Mouse (Mus musculus): ENCODE measurements around the gene Hhipl2.
"Not testable (repeated sequence)": the region's sequence is repeated elsewhere in the genome, so short reads cannot be mapped to it uniquely, and the experiment has no call there.

Gene Hhipl2

DNA sequence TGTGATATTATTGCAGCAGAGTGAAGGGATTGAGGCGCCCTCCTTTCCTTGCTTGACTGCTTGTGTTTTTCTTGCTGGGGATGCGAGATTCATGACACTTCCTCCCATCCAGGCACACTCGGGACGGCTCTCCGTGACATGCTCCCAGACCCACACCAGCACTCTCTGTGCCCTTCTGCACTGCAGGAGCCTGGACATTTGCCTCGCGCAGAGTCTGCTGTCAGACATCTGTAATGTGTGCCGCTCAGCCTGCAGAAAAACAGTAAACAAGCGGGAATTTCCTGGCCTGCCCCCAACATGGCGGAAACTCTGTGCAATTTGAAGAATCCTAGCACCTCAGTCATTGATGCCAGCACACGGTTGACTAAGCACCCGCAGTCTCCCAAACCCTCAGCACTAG, at the start of gene Hhipl2:
Gene Hhipl2 (plus strand): TSS at position 343 of the 400 bp plus-strand sequence.
- DNase-seq (ENCODE audit: low spot score in 2 of 2): no peak

GRCm38 (mm10) chr1:183368601-183369400, 49.2 kb upstream of the Hhipl2 start:
- DNase-seq (ENCODE audit: low spot score in 2 of 2): peak in 1 of 2 experiments; percentile 22

DNA sequence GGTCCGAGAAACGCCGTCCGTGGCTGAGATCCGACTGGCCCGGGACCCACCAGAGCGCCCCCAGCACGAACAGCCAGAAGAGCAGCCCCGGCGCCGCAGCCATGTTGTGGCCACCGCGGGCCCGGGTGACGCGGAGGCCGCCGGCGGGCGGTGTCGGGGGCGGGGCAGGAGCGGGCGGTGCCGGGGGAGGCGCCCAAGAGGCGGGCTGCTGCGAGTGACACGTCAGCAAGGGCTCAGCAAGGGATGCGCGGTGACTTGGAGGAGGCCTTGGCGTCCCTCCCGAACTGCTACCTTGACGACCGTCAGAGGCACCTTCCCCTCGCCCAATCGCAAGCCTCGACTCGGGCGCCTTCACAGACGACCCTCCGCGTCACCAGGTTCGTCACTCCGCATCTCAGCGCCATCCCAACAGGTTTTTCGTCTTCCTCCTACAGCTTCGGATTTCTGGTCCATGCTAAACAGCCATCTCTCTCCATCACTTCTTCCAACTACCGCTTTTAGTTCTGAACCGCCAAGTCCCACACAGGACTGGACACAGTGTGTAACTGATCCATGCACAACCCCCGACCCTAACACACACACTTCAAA, 48.5 kb upstream of the Hhipl2 start, which contains the start of gene Mia3:
Gene Mia3 (minus strand): TSS at position 127 of the 588 bp plus-strand sequence.
- peak; percentile 93 to 96 for DNase-seq (ENCODE audit: low spot score in 2 of 2)

- no peak for DNase-seq (ENCODE audit: low spot score in 2 of 2)
Measured at GRCm38 (mm10) chr1:183374728-183375127, 43.3 kb upstream of the Hhipl2 start.

GRCm38 (mm10) chr1:183377045-183377444, 41.0 kb upstream of the Hhipl2 start:
- no peak for DNase-seq (ENCODE audit: low spot score in 2 of 2)

- no peak for DNase-seq (ENCODE audit: low spot score in 2 of 2)
Measured at GRCm38 (mm10) chr1:183378321-183378941, 39.6 kb upstream of the Hhipl2 start.

- not testable (repeated sequence) for DNase-seq (ENCODE audit: low spot score in 2 of 2)
Measured at GRCm38 (mm10) chr1:183379376-183379775, 38.6 kb upstream of the Hhipl2 start.

DNA sequence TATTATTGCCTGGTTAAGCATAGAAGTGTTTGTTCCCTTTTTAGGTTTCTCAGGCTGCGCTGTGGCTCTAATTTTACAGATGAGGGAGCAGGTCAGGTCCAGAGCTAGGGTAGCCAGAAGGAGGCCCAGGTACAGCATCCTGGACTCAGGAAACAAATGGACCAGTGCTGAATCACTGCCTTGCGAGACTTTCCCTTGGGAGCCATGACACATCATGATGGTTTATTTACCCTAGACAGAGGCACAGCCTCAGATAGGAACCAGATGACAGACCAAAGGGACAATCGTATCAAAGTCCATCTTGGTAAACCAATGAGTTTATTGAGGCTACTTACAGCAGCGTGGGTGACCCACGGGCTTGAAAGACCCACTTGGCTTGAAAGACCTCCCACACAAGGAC, 36.2 kb upstream of the Hhipl2 start:
- DNase-seq (ENCODE audit: low spot score in 2 of 2): no peak

GRCm38 (mm10) chr1:183382621-183383020, 35.4 kb upstream of the Hhipl2 start:
- DNase-seq (ENCODE audit: low spot score in 2 of 2): no peak

DNA sequence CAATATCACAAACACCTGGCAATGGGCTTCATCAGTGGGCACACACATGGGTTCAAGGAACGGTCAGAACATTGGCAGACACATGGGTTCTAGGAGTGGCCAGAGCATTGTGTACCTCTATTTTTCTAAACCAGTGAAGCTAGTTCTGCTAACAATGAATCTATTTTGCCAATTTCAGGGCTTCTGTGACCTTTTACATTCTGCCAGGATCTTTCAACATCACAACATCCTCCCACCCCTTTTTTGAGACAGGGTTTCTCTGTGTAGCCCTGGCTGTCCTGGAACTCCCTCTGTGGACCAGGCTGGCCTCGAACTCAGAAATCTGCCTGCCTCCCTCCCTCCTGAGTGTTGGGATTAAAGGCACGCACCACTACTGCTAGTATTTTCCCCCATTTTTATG, 30.6 kb upstream of the Hhipl2 start:
- not testable (repeated sequence) for DNase-seq (ENCODE audit: low spot score in 2 of 2)

- peak; percentile 85 to 88 for DNase-seq (ENCODE audit: low spot score in 2 of 2)
Measured at GRCm38 (mm10) chr1:183388426-183389406, 29.3 kb upstream of the Hhipl2 start, which contains the start of gene Taf1a. Gene Taf1a (plus strand): TSS chr1:183388981.

- DNase-seq (ENCODE audit: low spot score in 2 of 2): no peak
Measured at GRCm38 (mm10) chr1:183403396-183403795, 14.6 kb upstream of the Hhipl2 start.

DNA sequence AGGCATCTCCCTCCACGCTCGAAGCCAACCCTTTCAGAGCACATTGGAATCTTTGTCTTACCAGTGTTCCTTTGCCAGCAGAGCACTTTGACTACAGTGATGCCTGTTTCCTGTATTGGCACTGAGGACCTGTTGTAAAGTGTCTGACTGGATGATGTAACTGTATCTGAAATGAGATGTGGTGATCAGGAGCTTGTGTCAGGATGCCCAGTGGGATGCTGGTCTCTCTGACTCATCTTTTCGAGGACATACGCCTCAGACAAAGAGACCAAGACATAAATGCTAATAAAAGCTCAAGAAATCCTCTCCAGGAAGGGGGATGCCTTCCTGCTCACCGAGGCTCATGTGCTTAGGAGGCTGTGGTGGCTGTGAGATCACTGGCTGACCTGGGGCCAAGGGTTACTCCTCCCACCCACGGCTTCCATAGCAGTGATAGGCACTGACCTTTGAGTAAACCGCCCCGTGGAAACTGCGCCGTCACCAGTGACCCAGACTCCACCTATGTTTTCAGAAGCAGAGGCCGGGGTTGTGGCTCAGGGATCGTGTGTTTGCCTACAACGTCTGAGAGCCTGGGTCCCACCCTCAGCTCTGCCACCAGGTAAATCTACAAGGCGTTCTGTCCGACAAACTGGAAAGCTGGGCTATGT, 3.8 kb upstream of the Hhipl2 start:
- no peak for DNase-seq (ENCODE audit: low spot score in 2 of 2)

GRCm38 (mm10) chr1:183419741-183420140, 1.7 kb downstream of the Hhipl2 start:
- no peak for DNase-seq (ENCODE audit: low spot score in 2 of 2)

DNA sequence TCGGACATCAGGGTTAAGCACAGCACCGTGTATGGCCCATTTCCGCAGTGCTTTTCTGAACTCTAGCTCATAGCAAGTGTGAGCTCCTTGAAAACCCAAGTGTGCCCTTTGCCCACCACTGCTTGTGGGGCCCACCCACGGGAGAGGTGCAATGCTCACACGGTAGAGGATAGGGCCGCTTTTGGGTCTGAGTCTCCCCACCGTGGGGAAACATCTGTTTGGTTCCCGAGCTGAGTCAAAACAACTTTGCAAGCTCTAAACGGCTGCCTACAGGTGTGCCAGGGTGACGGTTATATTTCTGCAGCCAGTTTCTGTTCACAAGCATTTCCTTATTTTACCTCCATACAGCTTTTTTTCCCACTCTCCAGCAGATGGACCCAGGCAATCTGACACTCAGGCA, 2.3 kb downstream of the Hhipl2 start:
- no peak for DNase-seq (ENCODE audit: low spot score in 2 of 2)

DNA sequence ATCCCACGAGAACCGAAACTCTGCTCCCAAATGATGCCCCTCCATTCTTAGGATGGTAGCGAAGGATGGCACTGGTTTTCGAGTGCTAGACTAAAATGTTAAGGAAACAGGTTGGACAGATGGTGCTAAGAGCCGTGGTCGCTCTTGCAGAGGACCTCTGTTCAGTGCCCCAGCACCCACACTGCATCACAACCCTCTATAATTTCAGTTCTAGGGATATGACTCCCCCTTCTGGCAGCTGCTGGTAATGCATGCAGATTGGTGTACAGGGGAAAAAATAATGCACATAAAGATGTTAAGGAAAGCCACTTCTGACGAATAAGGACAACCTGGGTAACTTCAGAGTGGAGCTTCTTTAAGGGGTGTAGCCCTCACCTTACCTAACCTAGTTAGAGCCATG, 6.1 kb downstream of the Hhipl2 start:
- no peak for DNase-seq (ENCODE audit: low spot score in 2 of 2)

DNA sequence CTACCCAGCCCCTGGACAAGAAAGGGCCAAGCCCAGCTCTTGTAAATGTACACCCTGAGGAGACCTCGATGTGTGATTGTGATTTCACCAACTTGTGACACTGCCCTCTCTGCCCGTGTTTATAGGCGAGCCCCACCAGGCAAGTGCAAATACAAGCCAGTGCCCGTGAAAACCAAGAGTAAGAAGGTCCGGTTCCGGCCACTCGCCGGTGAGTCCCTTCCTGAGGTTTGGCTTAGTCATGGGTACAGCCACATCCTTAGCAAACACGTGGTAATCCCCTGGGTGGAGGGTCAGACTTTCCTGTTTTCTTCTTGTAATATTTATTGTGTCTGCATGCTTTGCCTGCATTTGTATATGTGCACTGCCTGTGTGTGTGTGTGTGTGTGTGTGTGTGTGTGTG, 16.9 kb downstream of the Hhipl2 start:
- DNase-seq (ENCODE audit: low spot score in 2 of 2): no peak

DNA sequence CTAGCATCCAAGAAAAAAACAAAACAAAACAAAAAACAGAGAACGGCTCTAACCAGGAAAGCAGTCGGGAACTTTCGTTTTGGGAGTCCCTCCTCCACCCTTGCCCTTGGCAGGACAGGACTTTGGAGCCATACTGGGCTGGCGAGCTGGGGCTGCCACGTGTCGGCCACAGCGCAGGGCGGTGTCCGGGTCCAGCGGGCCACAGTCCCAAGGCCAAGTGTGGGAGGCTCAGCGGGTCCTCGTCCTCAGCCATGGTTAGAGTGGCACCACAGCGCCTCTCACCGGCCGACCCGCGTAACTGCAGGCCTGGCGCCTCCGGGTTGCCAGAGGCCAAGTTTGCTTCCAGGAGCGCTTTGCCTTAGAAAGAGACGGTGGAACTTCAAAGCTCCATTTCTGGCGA, 21.0 kb downstream of the Hhipl2 start:
- DNase-seq (ENCODE audit: low spot score in 2 of 2): peak; percentile 26 to 53

DNA sequence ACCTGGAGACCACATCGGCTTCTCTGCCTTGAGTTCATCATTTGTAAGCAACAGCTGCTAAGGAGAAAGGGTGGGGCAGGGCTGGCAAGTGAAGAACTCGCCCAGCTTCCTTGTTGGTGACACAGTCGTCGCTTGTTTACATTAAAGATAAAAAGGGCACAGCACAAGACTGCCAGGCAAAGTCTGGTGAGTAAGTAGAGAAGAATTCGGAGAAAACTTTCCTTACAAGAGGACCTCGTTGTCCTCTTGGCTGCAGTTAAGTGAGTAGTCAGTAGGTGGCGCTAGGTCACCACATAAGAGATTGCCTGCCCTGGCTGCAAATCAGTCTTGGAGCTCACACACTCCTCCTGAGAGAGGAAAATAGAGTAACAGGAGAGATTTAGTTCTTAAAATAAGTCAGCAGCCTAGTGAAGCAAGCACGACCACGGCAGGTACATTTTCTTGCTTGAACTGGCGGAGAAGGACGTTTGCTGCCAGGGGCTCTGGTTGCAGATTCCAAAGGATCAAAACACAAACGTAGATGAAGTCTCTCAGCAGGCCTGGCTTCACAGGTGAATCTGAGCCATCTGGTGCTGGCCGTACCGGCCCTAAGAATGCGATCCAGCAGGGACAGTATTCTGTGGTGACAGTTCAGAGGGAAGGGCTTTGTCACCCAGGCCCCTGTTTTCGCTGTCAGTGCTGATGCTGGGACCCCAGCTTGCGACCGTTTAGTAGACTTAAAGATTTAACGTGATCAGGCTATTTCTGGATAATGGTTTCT, 24.2 kb downstream of the Hhipl2 start:
- DNase-seq (ENCODE audit: low spot score in 2 of 2): peak; percentile 56 to 85

- DNase-seq (ENCODE audit: low spot score in 2 of 2): no peak
Measured at GRCm38 (mm10) chr1:183453066-183453465, 35.1 kb downstream of the Hhipl2 start.
